Mouse (Mus musculus): ENCODE data around the gene Copz2.
A peak's percentile ranks its signal among the peaks of the same experiment; 100 is the strongest.

Gene Copz2

DNA sequence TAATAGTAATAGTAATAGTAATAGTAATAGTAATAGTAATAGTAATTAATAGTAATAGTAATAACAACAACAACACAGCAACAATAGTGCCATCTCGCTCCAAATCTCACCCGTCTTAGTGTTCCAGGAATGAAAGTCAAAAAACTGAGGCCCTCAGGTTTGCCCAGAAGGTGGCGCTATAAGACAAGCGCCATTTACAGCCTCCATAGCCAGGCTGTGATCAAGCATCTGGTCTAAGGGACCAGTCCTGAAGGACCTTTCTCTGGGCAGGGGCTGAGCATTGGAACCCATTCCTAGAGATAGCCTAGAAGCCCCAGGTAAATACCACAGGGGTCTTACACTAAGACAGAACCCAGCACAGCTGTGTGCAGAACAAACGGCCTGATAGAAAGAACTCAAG is 17.5 kb downstream of the Copz2 start:
- peak; percentile 62 for DNase-seq (ENCODE audit: low spot score)

DNA sequence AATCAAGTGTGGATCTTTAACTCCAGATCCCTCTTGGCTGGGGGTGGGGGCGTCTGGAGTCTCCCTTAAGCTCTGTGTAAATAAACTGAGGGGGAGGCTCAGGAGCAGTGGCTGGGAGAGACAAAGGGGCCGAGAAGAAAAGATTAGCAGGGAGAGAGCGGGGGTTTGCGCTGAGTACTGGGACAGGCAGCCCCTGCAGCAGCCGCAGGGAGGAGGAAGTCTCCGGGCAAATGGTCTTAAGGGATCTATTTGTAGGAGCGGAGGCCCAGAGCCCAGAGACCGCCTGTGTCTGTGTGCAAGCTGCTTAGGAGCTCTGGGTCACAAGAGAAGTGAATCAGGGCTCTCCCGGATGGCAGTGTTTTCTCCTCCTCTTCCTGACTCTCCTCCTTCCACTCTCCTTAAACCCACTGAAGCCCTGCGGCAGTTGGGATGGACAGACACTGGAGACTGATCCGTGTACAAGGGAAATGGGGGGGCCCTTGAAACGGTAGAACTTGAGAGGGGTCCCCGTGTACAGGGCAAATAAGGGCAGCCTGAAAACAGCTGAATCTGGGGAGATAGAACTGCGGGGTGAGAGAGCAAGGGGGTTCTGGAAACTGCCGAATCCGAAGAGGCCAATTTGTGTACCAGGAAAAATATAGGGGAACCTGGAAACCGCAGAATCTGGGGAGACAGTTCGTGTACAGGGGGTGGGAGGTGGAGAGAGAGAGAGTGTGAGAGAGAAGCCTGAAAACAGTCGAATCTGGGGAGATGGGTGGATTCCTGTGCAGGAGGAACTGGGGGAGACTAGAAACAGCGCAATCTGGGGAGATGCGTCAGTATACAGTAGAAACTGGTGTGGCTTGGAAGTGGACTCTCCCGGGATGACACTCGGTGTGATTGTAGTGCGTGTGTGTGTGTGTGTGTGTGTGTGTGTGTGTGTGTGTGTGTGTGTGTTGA is 23.0 kb downstream of the Copz2 start:
- DNase-seq (ENCODE audit: low spot score): no peak

DNA sequence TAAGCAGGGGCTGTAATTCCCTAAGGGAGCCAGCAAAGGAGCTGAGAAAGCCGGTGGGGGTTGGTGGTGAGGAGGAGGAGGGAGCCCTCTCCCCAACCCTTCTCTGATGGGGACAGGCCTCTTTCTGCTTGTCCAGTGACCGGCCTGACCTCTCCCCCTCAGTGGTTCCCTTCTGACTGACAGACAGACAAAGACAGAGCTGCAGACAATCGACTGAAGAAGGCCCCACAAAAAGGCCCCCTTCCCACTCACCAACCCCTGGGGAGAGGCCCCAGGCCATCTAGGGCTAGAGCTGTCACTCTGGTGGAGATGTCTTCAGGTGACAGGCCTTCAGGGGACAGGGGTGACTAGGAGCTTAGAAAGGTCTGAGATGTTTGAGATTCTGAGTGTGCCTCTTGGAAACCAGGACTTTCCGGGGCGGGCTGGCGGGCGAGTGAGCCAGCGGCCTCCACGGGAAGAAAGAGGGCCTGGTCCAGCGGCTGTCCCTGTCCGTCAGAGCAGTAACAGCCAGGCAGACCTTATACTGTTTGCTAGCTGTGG is 24.0 kb downstream of the Copz2 start:
- DNase-seq (ENCODE audit: low spot score): no peak

DNA sequence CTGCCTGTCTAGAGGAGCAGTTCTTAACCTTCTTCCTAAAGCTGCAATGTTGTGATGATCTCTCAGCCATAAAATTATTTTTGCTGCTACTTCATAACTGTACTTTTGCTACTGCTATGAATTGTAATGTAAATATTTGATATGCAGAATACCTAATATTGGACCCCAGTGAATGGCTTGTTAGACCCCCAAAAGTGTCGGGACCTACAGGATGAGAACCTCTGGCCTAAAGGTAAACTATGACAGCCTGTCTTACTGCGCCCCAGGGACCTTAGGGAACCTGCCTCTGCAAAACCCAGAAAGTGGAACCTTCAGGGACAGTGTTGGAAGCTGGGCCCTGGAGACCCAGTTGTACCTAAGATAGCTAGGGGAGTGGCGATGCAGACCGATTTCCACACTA is 25.6 kb downstream of the Copz2 start:
- no peak for DNase-seq (ENCODE audit: low spot score)

DNA sequence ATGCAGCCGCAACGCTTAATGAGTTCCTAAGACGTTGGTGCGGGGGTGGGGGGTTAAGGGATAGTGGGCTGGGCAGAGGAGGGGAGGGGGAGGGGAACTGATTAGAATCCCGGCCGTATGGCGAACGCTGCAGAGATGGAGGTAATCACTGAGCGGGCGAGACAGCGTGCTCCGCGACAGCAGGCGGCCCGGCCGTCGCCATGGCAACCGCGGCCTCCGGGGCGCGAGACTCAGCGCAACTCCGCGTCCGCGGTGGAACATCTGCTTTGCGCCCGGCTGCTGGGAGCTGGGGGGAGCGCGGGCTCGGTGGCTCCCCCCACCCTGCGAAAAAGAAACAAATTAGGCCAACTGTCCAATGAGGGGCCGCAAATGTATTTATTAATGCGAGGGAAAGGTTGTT is 26.1 kb downstream of the Copz2 start:
- DNase-seq (ENCODE audit: low spot score): no peak

DNA sequence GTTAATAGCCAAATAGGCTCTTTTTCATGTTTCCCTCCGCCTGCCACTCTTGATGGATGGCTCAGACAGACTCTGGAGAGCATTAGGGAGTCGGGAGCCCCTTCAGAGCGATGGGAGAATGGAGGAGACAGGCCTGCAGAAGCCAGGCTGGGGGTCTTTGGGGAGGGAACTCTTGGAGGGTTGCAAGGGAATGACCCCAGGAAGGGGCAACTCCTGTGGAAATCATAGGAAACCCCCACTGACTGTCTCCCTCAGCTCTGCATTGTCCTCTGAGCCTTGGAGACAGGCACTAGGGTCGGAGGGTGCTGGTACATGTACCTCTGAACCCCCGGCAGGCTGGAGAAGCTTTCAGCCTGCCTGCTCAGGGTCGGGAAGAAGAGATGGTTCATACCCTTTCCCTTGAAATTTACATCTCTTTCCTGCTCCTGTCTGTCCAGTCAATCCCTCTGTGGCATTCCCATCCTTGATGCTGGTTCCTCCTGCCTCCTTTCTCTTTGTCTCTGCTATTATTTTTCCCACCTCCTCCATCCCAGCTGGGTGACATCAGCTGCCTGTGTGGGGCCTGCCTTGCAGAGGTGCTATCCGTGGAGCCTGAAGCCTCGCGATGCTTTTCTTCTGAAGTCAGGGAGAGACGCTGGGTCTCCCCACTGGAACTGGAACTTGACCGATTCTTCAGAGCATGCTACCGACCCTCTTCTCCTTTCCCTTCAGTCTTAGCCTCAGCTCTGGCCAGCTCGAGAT is 26.8 kb downstream of the Copz2 start:
- DNase-seq (ENCODE audit: low spot score): no peak

DNA sequence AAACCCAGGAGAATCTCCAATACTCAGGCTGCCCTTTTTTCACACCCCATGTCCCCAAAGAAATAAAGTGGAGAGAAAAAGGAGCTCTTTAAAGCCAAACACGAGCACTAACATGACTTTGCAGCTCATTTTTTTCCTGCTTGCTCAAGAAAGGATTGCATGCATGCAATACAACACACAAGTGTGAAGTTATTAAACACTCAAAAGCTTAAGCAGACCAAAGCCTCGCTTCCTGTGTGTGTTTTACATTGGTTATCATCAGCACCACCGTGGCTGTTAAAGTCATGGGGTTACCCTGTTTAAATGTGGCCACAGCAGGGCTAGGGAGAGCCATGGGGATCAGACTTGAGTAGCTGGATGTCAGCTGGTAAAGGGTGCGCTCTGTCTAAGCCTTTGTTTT is 27.4 kb downstream of the Copz2 start:
- no peak for DNase-seq (ENCODE audit: low spot score)

DNA sequence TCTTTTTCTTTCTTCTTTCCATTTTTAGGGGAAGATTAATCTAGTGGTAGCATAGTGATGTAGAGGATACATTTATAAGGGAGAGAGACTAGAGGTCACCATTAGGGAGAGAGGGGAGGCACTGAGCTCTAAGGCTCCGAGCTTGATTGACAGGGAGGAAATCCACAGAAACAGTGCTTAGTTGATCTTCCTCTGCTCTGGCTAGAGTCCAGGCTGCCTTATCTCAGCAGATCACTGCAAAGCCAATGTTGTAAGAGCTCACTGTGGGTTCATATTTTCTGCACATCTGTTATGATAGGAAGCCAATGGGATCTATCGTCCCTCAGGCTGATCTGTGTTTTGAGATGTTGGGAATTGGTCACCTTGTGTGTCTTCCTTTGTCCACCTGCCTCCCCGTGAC is 29.0 kb downstream of the Copz2 start:
- no peak for DNase-seq (ENCODE audit: low spot score)

DNA sequence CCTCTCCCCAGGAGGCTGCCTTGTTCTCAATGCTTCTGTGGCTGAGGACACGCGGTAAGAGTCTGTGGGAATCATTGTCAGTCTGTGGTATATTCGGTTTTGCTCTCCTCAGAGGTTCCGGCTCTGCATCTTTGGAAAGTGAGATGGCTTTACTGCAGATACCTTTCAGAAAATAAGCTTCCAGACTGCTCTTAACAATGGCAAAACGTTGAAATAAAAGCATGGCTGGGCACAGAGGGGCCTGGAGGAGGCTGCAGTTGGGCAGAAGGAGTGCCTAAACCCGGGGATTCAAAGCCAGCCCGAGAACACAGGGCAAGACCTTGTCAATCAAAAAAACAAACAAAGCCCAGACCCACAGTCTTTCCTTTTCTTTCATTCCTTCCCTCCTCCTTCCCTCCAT is 29.7 kb downstream of the Copz2 start:
- no peak for DNase-seq (ENCODE audit: low spot score)

DNA sequence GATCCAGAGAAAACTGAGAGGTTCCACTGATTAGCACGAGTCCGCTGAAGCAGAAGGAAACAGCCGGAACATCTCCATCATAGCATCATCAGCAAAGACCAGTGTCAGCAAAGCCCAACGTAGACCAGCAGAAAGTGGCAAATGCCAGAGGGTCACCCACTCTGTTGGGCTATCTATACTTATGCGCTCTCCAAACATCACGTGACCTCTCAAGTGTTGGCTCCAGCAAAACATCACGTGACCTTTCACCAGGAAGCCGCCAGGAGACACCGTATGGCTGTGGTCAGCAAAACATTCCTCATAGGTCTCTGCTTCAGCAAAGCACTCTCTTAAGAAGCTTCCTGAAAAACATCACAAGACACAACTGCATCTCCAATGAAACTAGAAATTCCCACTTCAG is 30.6 kb downstream of the Copz2 start:
- DNase-seq (ENCODE audit: low spot score): no peak

DNA sequence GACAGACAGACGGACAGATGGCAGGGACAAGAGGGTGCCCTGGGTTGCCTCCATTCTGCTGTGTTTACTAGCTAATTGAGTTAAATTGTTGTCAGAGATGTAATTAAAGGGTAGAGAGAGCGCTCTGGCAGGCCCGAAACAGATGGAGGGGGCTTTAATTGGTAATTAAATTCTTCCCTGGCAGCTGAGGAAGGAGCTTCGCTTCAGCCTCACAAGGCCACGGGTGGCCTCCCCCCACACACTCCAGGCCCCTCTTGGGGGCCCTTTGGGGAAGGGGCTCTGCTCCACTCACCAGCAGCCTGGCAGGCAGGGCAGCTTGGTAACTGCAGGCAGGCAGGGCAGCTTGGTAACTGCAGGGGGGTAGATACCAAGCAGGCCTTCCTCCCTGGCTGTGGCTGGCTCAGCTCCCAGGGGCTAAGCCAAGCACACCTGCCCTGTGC is 36.3 kb downstream of the Copz2 start:
- DNase-seq (ENCODE audit: low spot score): no peak

DNA sequence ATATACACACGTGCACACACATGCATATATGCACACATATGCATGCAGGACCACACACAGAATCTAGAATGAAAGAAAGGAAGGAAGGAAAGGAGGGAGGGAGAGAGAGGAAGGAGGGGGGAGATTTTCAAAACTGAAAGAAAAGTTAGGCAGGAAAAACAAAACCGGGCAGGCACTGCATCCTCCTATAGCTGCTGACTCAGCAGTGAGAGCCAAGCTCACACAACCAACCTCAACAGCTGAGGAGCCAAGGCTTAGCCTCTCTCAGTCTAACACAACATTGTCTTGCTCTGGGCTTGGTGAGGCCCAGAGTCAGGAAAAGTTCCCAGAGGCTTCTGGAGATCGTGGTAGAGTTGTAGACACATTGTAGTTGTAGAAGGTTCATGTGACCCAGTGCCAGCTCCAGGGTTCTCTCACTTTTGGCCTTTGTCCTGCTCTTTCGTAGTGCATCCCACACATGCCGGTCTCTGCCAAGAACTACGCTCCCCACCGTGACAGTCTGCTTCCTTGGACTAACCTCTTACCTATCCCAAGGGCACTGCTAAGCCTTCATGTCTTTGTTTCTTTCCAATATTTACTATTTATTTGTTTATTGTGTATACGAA is 37.4 kb downstream of the Copz2 start:
- DNase-seq (ENCODE audit: low spot score): no peak

DNA sequence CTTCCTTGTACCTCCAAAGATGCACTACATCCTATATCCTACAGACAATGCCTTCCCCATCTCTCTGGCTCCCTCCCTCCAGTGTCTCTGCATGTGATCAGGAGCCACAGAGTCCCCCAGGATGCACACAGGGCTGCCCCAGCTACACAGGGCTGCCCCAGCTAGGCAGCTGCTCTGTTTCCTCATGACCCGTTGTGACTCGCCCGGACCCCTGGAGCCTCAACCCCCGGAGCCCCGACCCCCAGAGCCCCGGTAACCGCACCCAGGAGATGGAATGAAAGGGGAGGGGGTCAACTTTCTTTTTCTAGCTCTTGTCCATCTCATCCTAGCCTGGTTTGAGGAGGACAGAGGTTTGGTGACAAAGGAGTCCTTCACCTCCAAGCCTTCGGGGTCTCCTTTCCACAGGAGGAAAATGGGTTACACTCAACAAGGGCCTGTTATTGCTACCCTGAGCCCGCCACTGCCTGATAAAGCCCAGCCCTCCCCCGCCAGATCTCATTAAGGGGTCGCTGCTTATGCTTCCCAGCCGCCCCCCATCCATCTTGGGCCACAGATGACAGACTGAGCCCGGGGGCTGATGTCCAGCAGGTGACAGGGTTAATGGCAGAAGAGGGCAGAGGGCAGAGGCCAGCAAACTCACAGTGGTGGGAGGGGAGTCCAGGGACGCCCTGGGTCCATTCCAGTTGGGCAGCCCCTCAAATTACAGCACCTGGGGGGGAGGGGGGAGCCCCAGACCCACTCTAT is 42.3 kb downstream of the Copz2 start:
- no peak for DNase-seq (ENCODE audit: low spot score)

DNA sequence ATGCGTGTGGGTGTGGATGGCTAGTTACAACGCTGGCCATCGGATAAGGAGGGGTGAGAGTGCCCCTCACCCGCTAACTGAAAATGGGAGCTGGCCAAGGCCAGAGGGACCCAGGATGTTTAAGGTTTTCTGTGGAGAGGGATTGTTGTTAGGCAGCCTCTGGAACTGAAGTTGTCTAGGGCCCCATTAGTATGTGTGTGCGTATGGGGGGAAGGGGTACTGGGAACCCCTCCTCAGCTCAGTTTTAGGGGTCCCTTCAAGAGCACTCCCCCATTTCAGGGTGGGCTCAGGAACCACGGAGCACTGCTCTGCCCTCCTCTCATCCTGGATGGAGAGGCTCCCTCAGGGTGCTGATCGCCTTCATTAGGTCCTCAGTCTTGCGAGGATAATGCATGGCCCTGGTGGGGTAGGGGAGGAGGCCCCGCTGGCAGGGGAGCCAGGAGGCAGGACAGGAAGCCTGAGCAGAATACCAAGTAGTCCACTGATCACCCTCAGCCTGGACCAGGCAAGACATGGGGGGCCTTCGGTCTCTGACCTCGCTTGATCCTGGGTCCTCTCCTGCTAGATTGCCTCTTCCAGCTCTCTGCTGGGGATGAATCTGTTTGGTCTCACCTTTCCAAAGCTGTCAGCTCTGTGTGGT is 43.7 kb downstream of the Copz2 start:
- no peak for DNase-seq (ENCODE audit: low spot score)

DNA sequence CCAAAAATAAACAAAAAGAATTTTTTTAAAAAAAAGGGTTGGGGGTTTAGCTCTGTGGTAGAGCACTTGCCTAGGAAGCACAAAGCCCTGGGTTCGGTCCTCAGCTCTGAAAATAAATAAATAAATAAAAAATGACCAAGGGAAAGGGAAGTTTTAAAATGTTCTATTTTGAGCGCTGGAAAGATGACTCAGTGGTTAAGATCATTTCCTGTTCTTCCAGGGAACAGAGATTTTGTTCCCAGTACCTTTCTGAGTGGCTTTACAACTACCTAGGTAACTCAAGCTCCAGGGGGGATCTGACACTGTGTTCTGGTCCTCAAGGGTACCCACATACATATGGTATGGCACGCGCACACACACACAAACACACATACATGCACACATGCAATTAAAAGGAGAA is 46.2 kb downstream of the Copz2 start:
- no peak for DNase-seq (ENCODE audit: low spot score)

DNA sequence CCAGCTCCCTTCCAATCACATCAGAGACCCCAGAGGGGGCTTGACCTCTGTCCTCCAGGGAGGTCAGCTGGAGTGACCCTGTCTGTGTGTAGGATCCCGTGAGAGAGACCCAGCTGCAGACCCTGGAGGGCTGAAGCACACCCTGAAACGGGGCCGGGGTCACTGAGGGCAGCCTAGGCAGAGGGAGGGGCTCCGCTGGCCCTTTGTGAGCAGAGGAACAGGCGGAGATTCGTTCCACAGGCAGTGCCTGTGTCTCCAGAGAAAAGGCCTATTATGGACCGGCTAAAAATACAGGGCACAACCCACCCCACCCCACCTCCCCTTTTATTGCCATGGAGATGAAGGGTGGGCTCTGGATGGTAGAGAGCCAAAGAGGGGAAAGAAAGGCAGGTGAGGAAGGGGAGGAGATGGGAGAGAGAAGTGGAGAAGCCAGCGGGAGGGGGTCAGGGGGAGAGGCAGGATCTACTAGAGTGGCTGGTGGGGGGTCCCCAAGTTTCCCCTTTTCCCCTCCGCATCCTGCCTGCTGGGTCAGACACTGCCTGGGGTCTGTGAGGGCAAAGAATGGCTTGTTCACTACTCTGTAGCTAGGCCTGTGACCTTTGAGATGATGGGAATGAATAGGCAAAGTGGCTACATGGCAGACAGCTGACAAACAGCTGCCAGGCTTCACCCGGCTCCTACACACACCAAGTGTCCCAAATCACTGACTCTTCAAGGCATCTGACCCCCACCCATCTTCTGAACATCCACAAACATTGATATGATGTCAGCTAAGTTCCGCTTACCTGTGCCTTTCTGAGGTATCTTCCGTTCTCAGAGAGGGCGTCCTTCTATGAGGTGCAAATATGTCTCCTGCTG is 50.0 kb downstream of the Copz2 start:
- no peak for DNase-seq (ENCODE audit: low spot score)

DNA sequence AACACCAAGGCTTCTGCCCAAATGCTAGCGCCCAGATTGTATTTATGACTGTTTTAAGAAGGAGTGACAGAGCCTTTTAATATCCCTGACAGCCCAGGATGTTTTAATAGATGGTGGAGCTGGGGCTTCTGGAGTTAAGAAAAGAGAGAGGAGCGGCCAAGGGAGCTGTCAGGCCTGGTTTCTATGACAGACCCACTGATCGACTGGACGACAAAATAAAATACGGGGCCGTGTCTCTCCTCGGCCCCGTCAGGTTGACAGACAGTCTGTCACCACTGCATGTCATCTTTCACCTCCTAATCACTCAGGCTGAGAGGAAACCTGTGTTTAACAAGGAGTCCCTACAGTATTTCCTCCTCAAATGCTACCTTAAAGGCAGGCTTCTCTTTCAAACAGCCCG is 51.7 kb downstream of the Copz2 start:
- no peak for DNase-seq (ENCODE audit: low spot score)

DNA sequence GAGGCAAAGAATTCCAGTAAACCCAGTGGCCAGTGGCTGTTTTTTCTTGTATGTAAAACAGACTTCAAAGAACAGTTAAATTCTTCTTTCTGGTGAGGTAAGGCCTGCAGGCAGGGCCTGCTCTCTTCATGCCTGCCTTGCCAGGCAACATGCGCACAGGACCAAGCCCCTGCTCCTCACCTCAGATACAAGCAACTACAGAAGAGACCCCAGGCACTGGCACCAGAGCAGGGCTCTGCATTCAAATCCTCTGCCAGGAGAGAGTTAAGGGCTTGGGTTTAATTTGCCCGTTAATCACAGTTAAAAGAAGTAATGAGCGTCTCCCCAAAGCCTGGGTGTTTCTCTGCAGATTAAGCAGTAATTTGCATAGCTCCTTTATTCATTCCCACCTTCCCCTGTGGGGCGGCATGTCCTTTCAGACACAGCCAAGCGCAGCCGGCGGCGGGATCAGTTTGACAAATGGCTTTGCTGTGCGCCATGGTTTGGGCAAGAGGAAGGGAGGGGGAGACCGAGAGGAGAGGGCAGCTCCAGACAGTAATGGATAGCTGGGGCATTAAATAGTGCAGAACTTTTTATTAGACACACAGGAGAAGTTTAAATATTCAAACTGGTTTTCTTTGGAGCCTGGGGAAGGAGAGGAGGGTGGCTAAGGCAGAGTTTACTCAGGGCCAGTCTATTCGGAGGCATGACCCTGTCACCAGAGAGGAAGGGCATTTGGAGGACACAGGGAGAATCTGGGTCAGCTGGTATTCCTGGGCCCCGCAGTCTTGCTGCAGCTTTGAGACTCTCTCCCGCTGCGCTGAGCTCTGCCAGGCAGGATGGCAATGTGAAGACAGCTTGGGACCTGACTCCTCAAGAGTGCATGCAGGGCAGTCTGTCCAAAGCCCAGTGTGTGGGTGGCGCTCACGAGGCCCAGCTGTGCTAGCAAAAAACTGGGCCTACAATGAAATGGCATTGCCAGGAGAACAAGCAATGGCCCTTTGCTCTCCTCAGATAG is 53.3 kb downstream of the Copz2 start:
- DNase-seq (ENCODE audit: low spot score): no peak

Measured in c-Kit-positive CD71-positive TER-119-positive erythroid progenitor cells, embryonic 14.5 days (primary cell).